Mouse (Mus musculus) cerebellum, postnatal 25 days (tissue): ENCODE data around the gene Methig1.
A peak's percentile ranks its signal among the peaks of the same experiment; 100 is the strongest.
"Not testable (repeated sequence)": the region's sequence is repeated elsewhere in the genome, so short reads cannot be mapped to it uniquely, and the experiment has no call there.

Experiments
- DNase-seq, 2 experiments: peaks; one replicate each; pipeline ENCODE4 v3.0.0; 2021; ENCODE audit warnings: mixed read lengths in 2 of 2

The Methig1 gene

GRCm38 (mm10) chr15:100401811-100402210, 48.9 kb downstream of the Methig1 start:
- DNase-seq = no peak

GRCm38 (mm10) chr15:100402347-100402746, 49.4 kb downstream of the Methig1 start:
- no peak for DNase-seq

GRCm38 (mm10) chr15:100402798-100403197, 49.8 kb downstream of the Methig1 start:
- DNase-seq = no peak

GRCm38 (mm10) chr15:100403318-100404000, 50.5 kb downstream of the Methig1 start:
- no peak for DNase-seq

- no peak for DNase-seq
Measured at GRCm38 (mm10) chr15:100406088-100406487, 53.1 kb downstream of the Methig1 start.

GRCm38 (mm10) chr15:100410918-100411672, 58.1 kb downstream of the Methig1 start:
- DNase-seq = no peak

- no peak for DNase-seq
Measured at GRCm38 (mm10) chr15:100411731-100412130, 58.8 kb downstream of the Methig1 start.

- DNase-seq = no peak
Measured at GRCm38 (mm10) chr15:100413306-100413705, 60.4 kb downstream of the Methig1 start.

GRCm38 (mm10) chr15:100414011-100414410, 61.1 kb downstream of the Methig1 start:
- DNase-seq = no peak

- no peak for DNase-seq
Measured at GRCm38 (mm10) chr15:100414942-100415341, 62.0 kb downstream of the Methig1 start.

GRCm38 (mm10) chr15:100415684-100416083, 62.7 kb downstream of the Methig1 start:
- DNase-seq = peak in 1 of 2 experiments; percentile 48

- no peak for DNase-seq
Measured at GRCm38 (mm10) chr15:100417854-100418450, 65.0 kb downstream of the Methig1 start.

- DNase-seq = no peak
Measured at GRCm38 (mm10) chr15:100419311-100419710, 66.4 kb downstream of the Methig1 start.

- no peak for DNase-seq
Measured at GRCm38 (mm10) chr15:100419901-100420745, 67.2 kb downstream of the Methig1 start.

GRCm38 (mm10) chr15:100421059-100421757, 68.3 kb downstream of the Methig1 start:
- no peak for DNase-seq

- not testable (repeated sequence) for DNase-seq
Measured at GRCm38 (mm10) chr15:100421758-100422197, 68.8 kb downstream of the Methig1 start, which contains the start of gene Gm5475. TSS of gene Gm5475 (plus strand) at chr15:100422147.

- peak in 1 of 2 experiments; percentile 62 for DNase-seq
Measured at GRCm38 (mm10) chr15:100422476-100422875, 69.5 kb downstream of the Methig1 start.

- peak; percentile 97 to 98 for DNase-seq
Measured at GRCm38 (mm10) chr15:100422899-100423860, 70.2 kb downstream of the Methig1 start.

- no peak for DNase-seq
Measured at GRCm38 (mm10) chr15:100423916-100424315, 71.0 kb downstream of the Methig1 start.

- no peak for DNase-seq
Measured at GRCm38 (mm10) chr15:100424396-100425122, 71.6 kb downstream of the Methig1 start, which contains the start of gene Slc11a2. TSS of gene Slc11a2 (minus strand) at chr15:100425072.
